Mouse (Mus musculus): ENCODE measurements around the gene Gm12166.
"Not testable (repeated sequence)": the region's sequence is repeated elsewhere in the genome, so short reads cannot be mapped to it uniquely, and the experiment has no call there.

The Gm12166 gene

GRCm38 (mm10) chr11:46054911-46055895 is 3.1 kb upstream of the Gm12166 start:
- no peak for DNase-seq (ENCODE audit: low spot score)

DNA sequence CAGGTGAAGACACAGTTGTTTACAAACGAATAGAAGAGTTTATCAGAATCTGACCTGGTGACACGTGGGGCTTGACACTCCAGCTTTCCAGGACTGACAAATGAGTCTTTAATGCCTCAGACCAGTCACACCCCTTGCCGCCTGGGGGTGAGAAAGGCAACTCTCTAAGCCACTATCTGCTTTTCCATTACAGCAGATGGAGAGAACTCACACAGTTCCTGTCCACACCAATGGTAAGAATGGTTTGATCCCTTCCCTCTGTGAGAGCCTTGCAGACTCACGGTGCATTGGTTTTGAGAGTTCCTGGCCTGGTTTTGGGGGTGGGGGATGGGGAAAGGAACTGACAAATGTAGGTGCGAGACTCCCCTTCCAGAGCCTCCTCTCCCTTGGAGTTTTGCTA is 2.2 kb upstream of the Gm12166 start:
- no peak for DNase-seq (ENCODE audit: low spot score)

DNA sequence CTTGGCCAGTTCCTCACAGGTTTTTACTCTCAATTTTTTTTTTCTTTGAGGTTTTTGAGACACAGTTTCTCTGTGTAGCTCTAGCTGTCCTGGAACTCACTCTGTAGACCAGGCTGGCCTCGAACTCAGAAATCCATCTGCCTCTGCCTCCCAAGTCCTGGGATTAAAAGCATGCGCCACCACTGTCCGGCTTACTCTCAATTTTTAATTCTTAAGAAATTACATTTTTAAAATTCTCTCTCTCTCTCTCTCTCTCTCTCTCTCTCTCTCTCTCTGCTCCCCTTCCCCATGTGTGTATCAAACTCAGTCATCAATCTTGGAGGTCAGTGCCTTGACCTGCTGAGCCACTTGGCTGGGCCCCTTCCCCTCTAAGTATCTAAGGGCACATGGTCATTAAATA is 1.3 kb upstream of the Gm12166 start:
- DNase-seq (ENCODE audit: low spot score): not testable (repeated sequence)

DNA sequence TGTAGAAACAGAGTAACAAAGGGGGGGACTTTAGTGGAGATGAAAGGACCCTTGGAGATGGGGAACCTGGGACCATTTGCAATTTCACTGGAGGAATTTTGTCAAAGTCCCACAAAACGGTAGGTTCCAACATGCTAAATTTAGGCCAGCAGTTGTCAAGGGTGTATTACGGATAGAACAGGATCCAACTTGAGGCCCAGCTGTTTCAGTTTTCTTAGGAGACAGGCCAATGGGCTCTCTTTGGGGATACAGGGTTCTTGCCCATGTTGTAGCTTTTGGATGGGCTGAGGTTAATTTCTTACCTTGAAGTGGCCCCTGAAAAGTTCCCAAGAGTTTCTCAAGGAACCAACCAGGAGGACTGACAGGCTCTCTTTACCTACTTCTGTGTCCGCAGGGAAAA is 4.9 kb downstream of the Gm12166 start:
- DNase-seq (ENCODE audit: low spot score): no peak

GRCm38 (mm10) chr11:46044781-46045180 is 7.3 kb downstream of the Gm12166 start:
- no peak for DNase-seq (ENCODE audit: low spot score)

DNA sequence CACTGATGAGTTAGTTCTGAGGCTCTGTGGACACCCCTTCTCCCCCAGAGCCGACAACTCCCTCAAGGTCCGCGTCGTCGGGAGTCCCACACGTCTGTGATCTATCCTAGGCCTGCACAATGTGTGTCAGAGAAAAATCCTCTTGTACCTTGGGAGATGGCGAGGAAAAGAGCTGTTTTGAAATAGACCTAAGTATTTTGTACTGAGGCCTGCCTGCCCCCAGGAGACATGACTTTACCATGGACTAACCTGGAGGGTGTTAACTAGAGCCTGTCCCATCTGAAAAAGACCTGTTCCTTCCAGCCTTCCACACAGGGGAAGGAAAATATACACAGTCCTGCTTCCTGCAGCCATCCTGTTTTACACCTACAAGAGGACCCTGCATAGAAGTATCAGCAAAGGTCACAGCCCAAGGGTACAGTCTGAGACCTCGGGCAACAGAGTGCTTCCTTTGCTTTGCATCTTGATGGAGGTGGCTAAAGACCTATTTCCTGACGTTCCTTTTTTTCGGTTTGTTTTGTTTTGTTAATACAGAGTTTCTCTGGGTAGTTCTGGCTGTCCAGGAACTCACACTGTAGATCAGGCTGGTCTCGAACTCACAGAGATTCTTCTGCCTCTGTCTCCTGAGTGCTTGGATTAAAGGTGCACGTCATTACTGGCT is 10.4 kb downstream of the Gm12166 start:
- no peak for DNase-seq (ENCODE audit: low spot score)

DNA sequence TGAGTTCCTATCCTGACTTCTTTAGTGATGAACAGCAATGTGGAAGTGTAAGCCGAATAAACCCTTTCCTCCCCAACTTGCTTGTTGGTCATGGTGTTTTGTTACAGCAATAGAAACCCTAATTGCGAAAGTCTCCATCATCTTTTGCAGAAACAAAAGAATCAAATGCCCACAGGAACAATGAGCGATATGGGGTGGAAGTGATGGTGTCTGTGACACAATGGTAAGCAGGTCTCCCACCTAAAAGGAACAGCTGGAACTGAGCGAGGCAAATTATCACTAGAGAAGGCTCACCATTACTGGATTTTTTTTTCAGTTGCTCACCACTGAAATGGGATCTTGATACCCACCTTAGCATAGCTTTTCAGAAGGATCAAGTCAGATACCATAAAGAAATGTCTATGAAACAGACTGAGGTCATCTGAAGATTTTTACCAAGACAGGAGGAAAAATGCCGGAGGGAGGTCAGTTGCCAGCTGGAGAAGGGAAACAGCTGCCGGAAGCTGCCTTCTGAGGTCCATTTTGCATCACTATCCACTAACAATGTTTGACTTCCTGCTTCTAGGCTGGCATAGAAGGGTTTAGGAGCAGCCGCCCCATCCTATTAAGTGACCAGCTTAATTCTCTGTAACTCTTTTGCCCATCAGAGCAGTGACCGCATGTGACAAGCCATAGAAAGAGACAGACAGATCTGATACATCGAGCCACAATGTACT is 11.1 kb downstream of the Gm12166 start:
- DNase-seq (ENCODE audit: low spot score): no peak

- DNase-seq (ENCODE audit: low spot score): no peak
Measured at GRCm38 (mm10) chr11:46039335-46039734, 12.8 kb downstream of the Gm12166 start.

GRCm38 (mm10) chr11:46038901-46039300 is 13.2 kb downstream of the Gm12166 start:
- no peak for DNase-seq (ENCODE audit: low spot score)

DNA sequence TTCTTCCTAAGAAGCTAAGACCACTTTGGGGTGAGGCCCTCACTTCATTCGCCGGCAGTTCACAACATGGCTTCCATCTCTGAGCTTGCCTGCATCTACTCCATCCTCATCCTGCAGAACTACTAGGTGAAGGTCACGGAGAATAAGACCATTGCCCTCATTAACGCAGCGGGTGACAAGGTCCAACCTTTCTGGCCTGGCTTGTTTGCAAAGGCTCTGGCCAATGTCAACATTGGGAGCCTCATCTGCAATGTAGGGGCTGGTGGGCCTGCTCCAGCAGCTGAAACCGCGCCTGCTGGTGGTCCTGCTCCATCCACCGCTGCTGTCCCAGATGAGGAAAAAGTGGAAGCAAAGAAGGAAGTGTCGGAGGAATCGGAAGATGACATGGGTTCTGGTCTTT is 15.7 kb downstream of the Gm12166 start:
- DNase-seq (ENCODE audit: low spot score): no peak

- no peak for DNase-seq (ENCODE audit: low spot score)
Measured at GRCm38 (mm10) chr11:46032956-46033355, 19.2 kb downstream of the Gm12166 start.

- DNase-seq (ENCODE audit: low spot score): no peak
Measured at GRCm38 (mm10) chr11:46031470-46031869, 20.7 kb downstream of the Gm12166 start.

DNA sequence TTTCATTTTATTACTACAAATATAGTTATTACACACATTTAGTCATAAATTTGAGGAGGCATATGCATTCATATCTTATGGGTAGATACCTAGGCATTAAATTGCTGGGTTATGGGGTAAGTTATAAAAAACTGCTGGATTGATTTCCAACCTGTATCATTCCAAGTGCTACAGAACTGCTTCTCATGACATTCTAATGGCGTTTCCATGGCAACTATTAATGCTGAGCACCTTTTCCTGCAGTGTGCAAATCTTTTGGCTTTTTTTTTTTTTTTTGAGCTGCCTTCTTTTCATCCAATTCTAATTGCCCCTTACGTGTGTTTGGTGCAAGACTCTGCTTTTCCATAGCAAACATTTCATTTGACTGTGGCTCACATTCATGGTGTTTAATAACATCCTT is 22.1 kb downstream of the Gm12166 start:
- no peak for DNase-seq (ENCODE audit: low spot score)

GRCm38 (mm10) chr11:46029485-46029884 is 22.6 kb downstream of the Gm12166 start:
- DNase-seq (ENCODE audit: low spot score): no peak

DNA sequence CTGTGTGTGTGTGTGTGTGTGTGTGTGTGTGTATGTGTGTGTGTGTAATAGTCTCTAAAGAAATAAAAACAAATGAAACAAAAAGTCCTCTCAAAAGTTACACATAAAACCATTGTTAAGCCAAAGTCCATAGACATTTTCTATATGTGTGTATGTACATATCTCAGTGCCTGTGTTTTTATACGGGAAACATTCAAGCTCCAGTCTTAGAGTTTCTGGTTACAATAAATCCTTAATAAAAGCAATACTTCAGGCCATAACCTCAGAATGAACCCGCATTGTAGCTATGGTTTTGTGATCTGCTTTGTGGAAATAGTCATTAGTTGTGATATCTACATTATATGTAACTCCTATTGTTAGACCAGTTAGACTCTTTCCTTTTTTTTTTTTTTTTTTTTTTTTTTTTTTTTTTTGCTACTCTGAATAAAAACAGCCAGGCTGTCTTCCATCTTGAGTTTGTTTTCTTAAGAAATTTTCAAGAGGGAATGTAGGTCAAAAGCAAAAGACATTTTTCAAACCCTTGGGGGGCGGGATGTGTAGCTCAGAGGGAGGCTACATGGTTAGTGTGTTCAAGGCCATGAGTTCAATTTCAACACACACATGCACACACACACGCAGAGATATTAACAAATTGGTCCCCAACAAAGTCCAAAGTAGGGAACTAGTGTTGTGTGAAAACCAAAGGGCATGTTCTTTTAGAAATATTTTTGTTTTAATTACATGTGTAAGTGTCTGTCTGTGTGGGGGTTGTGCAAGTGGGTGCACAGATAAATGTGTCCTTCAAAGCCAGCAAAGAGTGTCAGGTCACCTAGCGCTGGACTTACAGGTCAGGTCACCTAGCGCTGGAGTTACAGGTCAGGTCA is 23.9 kb downstream of the Gm12166 start:
- DNase-seq (ENCODE audit: low spot score): no peak

GRCm38 (mm10) chr11:46025962-46026392 is 26.1 kb downstream of the Gm12166 start:
- no peak for DNase-seq (ENCODE audit: low spot score)

DNA sequence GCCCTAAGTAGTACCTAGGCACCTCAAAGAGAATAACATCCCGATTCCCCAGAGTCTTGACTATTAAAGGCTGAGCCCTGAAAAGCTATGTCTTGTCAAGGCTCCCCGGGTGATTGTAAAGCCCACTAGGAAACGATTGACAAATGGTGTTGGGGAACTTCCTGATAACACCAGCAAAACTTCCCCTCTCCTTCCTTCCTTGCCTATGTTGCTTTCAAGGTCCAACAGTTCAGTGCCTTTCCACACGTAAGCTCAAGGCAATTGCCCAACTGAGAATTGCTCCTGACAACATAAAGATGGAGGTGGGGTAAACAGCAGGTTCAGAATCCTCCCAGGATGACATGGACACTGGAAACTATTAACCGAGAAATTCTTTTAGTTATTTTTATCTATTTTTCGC is 29.1 kb downstream of the Gm12166 start:
- no peak for DNase-seq (ENCODE audit: low spot score)

- no peak for DNase-seq (ENCODE audit: low spot score)
Measured at GRCm38 (mm10) chr11:46021850-46022249, 30.3 kb downstream of the Gm12166 start.

- DNase-seq (ENCODE audit: low spot score): no peak
Measured at GRCm38 (mm10) chr11:46020246-46020645, 31.9 kb downstream of the Gm12166 start.

GRCm38 (mm10) chr11:46016061-46016460 is 36.1 kb downstream of the Gm12166 start:
- no peak for DNase-seq (ENCODE audit: low spot score)

Data from urinary bladder, postnatal 10 days (tissue).